Mouse (Mus musculus) heart, embryonic 14.5 days (tissue): ENCODE measurements around the gene Sult4a1. TPM values are rescaled to one million over a fixed set of nuclear protein-coding genes. Genes with fewer than 3 reads are reported as not detected.

Source experiments
- ATAC-seq: fragments of 200-750 bp; cut with Nextera tagmentation; 2 replicates; pipeline ENCODE4 v1.8.0; 2017; ENCODE audit warnings: low read depth, moderate TSS enrichment; ENCODE audit not compliant: insufficient number of reproducible peaks, insufficient read depth, low FRiP score
- H3K27ac ChIP-seq, 2 experiments: fragments of 200-500 bp in 1 of 2; fragments of 300-500 bp in 1 of 2; sonication (generic) in 1 of 2; replicated peaks in 1 of 2; 2 replicates each; pipeline ENCODE4 v1.5.1; 2012 to 2014; ENCODE audit warnings: low read depth in 2 of 2, low read length in 2 of 2, control low read depth in 1 of 2, mild to moderate bottlenecking in 1 of 2, mixed read lengths in 1 of 2; ENCODE audit not compliant: control insufficient read depth in 1 of 2, insufficient read depth in 1 of 2
- H3K27me3 ChIP-seq: fragments of 300-500 bp; sonication (generic); 2 replicates; pipeline ENCODE4 v1.6.1; 2014; ENCODE audit warnings: mild to moderate bottlenecking, low read length, control low read depth; ENCODE audit not compliant: control insufficient read depth, insufficient read depth
- H3K36me3 ChIP-seq: fragments of 300-500 bp; sonication (generic); 2 replicates; pipeline ENCODE4 v1.6.1; 2014; ENCODE audit warnings: mild to moderate bottlenecking, control low read depth, low read length, mixed read lengths; ENCODE audit not compliant: control insufficient read depth, insufficient read depth
- H3K4me1 ChIP-seq, 2 experiments: fragments of 200-500 bp in 1 of 2; fragments of 300-500 bp in 1 of 2; sonication (generic) in 1 of 2; 2 replicates each; pipeline ENCODE4 v1.6.1; 2012 to 2014; ENCODE audit warnings: low read length in 2 of 2, control low read depth in 1 of 2, mixed read lengths in 1 of 2; ENCODE audit not compliant: control insufficient read depth in 2 of 2, insufficient read depth in 2 of 2
- H3K4me2 ChIP-seq: fragments of 300-500 bp; sonication (generic); 2 replicates; pipeline ENCODE4 v1.6.1; 2014; ENCODE audit warnings: mild to moderate bottlenecking, low read length
- H3K4me3 ChIP-seq, 2 experiments: fragments of 200-500 bp in 1 of 2; fragments of 300-500 bp in 1 of 2; sonication (generic) in 1 of 2; 2 replicates each; pipeline ENCODE4 v1.5.1; 2012 to 2014; ENCODE audit warnings: low read length in 2 of 2, mild to moderate bottlenecking in 2 of 2, control low read depth in 1 of 2, low read depth in 1 of 2, moderate library complexity in 1 of 2; ENCODE audit not compliant: control insufficient read depth in 1 of 2, insufficient read depth in 1 of 2
- H3K9ac ChIP-seq: fragments of 300-500 bp; sonication (generic); 2 replicates; pipeline ENCODE4 v1.6.1; 2014; ENCODE audit warnings: mild to moderate bottlenecking, low read length
- H3K9me3 ChIP-seq: fragments of 300-500 bp; sonication (generic); 2 replicates; pipeline ENCODE4 v1.6.1; 2016; ENCODE audit warnings: low read length, control low read depth; ENCODE audit not compliant: control insufficient read depth
- whole genome bisulfite sequencing: fragments of 180-500 bp; shearing (Covaris S2); extraction: QIAGEN DNeasy Blood & Tissue Kit; methylation state at CpG from one replicate; pipeline ENCODE4 v1.1.7; 2014; 5-methylcytosine and 5-hydroxymethylcytosine counted together
- polyA plus RNA-seq: library from polyadenylated mRNA; unstranded; fragments of >200 nt; fragmentation: Nextera tagmentation; extraction: Ambion mirVana; gene quantifications from 2 replicates; pipeline ENCODE4 v1.2.1, GENCODE M21; 2014

The Sult4a1 gene
- polyA plus RNA-seq, 1 experiment from 2014 or later: 0.18 TPM

GRCm38 (mm10) chr15:84074705-84075185 is 30.8 kb downstream of the Sult4a1 start:
- Histone ChIP-seq H3K27ac (no peak overlapping the region), H3K4me1 (no peaks in the 10 kb centered on the region; a peak in 1 of 4 replicates), H3K4me3 (no peak overlapping the region), H3K36me3 (no peaks in the 10 kb centered on the region), H3K27me3 (peaks cover 53% of the 10 kb centered on the region), H3K9ac (no peak overlapping the region), H3K9me3 (no peaks in the 10 kb centered on the region), H3K4me2 (no peak overlapping the region)
- WGBS: 21% methylated on average over 17 of the region's 17 CpGs
- no peak for ATAC-seq

DNA sequence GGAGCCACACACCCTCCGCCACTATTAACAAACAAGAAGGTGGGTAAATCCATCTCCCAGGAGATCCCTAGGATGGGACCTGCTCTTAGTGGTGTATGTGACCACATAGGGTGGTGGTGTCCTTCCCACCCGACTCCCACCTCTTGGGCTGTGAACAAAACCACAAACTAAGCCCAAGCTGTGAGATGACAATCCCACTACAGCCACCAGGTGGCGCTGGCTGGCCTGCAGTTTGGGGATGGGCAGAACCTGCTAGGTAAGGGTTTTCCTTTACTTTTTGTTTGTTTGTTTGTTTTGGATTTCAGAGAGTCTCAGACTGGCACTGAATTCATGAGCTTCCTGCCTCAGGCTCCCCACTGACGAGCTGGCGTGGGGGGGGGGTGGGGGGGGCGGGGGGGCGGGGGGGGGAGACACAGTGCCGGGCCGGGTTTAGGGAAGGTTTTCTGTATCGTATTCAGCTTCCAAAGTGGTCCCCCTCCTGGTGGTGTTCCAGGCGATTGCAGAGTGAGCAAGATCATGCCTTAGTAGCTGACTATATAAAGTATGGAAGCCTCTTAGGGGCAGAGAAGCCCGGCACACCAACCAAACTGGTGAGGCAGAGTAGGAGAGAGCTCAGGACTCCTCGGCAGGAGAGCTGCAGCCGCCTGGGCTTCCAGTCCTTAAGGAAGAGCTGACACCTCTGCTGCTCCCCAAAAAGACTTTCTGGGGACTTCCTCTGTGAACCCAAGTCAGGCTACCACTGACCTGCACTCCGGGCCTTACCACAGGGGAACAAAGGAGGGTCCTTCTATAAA is 31.4 kb downstream of the Sult4a1 start:
- no peak overlapping the region for H3K4me3 ChIP-seq
- no peaks in the 10 kb centered on the region for H3K36me3 ChIP-seq
- no peak overlapping the region for H3K9ac ChIP-seq
- H3K27ac ChIP-seq: no peak overlapping the region
- no peaks in the 10 kb centered on the region; a peak in 1 of 4 replicates for H3K4me1 ChIP-seq
- H3K4me2 ChIP-seq: no peak overlapping the region
- peaks cover 60% of the 10 kb centered on the region for H3K27me3 ChIP-seq
- no peak for ATAC-seq
- no peaks in the 10 kb centered on the region for H3K9me3 ChIP-seq
- WGBS: 15% methylated on average over 10 of the region's 15 CpGs

DNA sequence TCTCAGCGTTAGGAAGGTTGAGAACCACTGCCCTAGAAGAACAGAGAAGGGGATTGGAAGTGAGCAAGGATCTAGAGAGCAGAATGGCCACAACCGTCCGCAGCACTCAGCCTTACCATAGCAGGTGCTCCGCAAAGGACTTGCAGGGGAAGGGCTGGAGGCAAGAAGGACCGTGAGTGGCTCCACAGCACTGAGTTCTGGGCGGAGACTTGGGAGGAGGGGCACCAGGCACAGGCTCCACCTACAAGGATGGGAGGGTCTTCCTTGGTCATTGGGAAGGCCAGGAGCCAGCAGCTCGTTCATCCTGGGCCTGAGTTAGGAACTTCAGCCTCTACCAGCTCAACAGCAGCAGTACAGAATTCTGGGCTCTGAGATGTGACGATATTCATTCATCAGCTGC is 32.5 kb downstream of the Sult4a1 start:
- H3K4me3 ChIP-seq: no peak overlapping the region
- no peak overlapping the region for H3K9ac ChIP-seq
- no peak overlapping the region for H3K27ac ChIP-seq
- H3K4me2 ChIP-seq: no peak overlapping the region
- H3K9me3 ChIP-seq: no peaks in the 10 kb centered on the region
- peaks cover 70% of the 10 kb centered on the region for H3K27me3 ChIP-seq
- H3K4me1 ChIP-seq: no peaks in the 10 kb centered on the region; a peak in 1 of 4 replicates
- WGBS: 19% methylated on average over 8 of the region's 8 CpGs
- ATAC-seq: no peak
- no peaks in the 10 kb centered on the region for H3K36me3 ChIP-seq

DNA sequence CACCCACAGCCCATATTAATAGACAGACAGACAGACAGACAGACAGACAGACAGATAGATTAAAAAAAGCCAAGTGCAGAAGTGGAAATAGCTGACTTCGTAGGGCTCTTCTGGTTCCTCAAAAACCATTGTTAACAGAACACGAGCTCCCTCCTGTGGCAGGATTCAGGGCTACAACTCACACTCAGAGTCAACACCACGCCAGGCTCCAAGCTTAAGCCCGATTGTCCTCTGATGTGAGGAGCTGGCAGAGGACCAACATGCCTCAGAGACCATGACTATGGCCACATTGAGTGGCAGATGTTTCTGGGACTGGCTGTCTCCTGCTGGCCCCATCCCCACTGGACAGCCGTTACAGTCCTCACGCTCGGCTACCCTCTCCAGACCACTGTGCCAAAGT is 33.3 kb downstream of the Sult4a1 start:
- no peak overlapping the region for H3K4me3 ChIP-seq
- ATAC-seq: no peak
- H3K27me3 ChIP-seq: peaks cover 76% of the 10 kb centered on the region
- no peak overlapping the region for H3K9ac ChIP-seq
- H3K4me1 ChIP-seq: no peaks in the 10 kb centered on the region; a peak in 1 of 4 replicates
- H3K27ac ChIP-seq: no peak overlapping the region
- H3K4me2 ChIP-seq: no peak overlapping the region
- 25% methylated on average over 7 of the region's 7 CpGs for WGBS
- no peaks in the 10 kb centered on the region for H3K9me3 ChIP-seq
- no peaks in the 10 kb centered on the region for H3K36me3 ChIP-seq

DNA sequence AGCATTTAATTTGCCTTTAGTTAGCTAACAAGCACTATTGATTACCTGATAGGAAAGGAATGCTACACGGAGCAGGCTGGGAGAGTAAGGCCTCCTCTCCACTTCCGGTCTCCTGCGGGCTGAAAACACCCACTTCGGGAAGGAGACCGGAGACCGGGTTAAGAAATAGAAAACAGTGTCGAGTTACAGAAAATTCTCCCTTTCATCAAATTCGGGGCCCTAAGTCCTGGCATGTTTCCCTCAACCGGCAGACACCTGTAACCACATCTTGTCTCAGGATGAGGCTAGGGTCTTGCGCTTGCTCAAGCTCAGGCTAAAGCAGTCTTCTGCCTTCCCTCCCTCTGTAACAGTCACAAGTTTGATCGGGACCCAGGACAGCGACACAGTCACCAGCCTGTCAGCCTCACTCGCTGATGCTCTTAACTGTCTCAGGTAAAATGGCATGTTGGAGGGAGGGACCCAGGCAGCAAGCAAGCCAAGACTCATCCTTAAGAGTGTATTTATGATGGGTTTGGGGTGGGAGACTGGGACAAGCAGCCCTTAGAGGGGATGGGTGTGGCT is 35.4 kb downstream of the Sult4a1 start:
- 0 out of 4 replicates have a peak overlapping the region, but pooled peaks of 1 of the 2 experiments have one; percentile 2 for H3K4me3 ChIP-seq
- H3K9ac ChIP-seq: no peak overlapping the region
- peaks cover 5% of the 10 kb centered on the region for H3K9me3 ChIP-seq
- WGBS: 2% methylated on average over 13 of the region's 13 CpGs
- ATAC-seq: no peak
- H3K27me3 ChIP-seq: peaks cover 85% of the 10 kb centered on the region
- no peaks in the 10 kb centered on the region; a peak in 1 of 4 replicates for H3K4me1 ChIP-seq
- H3K4me2 ChIP-seq: peak overlapping the region; percentile 8; the same call in 1 of the 2 replicates
- no peak overlapping the region for H3K27ac ChIP-seq
- no peaks in the 10 kb centered on the region for H3K36me3 ChIP-seq

GRCm38 (mm10) chr15:84069455-84070050 is 36.0 kb downstream of the Sult4a1 start:
- Histone ChIP-seq H3K9me3 (peaks cover 5% of the 10 kb centered on the region), H3K36me3 (no peaks in the 10 kb centered on the region), H3K27ac (no peak overlapping the region), H3K4me2 (no peak overlapping the region), H3K4me3 (no peak overlapping the region), H3K9ac (no peak overlapping the region), H3K27me3 (peaks cover 84% of the 10 kb centered on the region), H3K4me1 (no peaks in the 10 kb centered on the region)
- no peak for ATAC-seq
- WGBS: 8% methylated on average over 16 of the region's 16 CpGs

DNA sequence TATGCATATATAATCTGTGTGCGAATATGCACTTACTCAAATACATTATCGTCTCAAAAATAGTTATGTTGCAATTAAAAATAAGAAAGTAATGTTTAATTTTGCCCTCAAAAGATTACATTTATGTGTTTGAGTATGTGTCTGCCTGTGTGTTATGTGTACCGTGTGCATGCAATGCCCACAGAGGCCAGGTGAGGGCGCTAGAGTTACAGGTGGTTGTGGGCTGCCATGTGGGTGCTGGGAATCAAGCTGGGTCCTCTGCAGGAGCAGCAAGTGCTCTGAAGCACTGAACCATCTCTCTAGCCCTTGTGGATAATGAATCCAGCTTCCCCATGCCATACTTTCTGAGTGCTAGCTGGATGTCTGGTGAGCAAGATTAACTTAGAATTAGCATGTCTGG is 39.9 kb downstream of the Sult4a1 start:
- H3K27me3 ChIP-seq: peaks cover 65% of the 10 kb centered on the region
- H3K4me2 ChIP-seq: no peak overlapping the region
- no peak overlapping the region for H3K9ac ChIP-seq
- H3K27ac ChIP-seq: no peak overlapping the region
- WGBS: 62% methylated on average over 4 of the region's 4 CpGs
- no peaks in the 10 kb centered on the region for H3K4me1 ChIP-seq
- no peaks in the 10 kb centered on the region for H3K36me3 ChIP-seq
- peaks cover 14% of the 10 kb centered on the region for H3K9me3 ChIP-seq
- no peak for ATAC-seq
- H3K4me3 ChIP-seq: no peak overlapping the region
